Mouse (Mus musculus) NIH3T3 (cell line): ENCODE results near the gene Tfap2c.

ENCODE experiments used
- DNase-seq: peaks from one replicate; pipeline ENCODE4 v3.0.0-alpha.2; 2012; ENCODE audit warnings: low read depth

Tfap2c gene

GRCm38 (mm10) chr2:172549371-172550155, at the start of gene Tfap2c:
TSS of gene Tfap2c (plus strand) at chr2:172549593.
- DNase-seq, result no peak

- no peak for DNase-seq
Measured at GRCm38 (mm10) chr2:172500752-172501316, 48.6 kb upstream of the Tfap2c start.

GRCm38 (mm10) chr2:172501341-172501740, 48.1 kb upstream of the Tfap2c start:
- peak; percentile 69 for DNase-seq

GRCm38 (mm10) chr2:172502168-172502567, 47.2 kb upstream of the Tfap2c start:
- DNase-seq, result no peak

- DNase-seq, result no peak
Measured at GRCm38 (mm10) chr2:172506121-172506520, 43.3 kb upstream of the Tfap2c start.

- DNase-seq, result no peak
Measured at GRCm38 (mm10) chr2:172510056-172510712, 39.2 kb upstream of the Tfap2c start.

GRCm38 (mm10) chr2:172510899-172511298, 38.5 kb upstream of the Tfap2c start:
- DNase-seq, result no peak

- DNase-seq, result no peak
Measured at GRCm38 (mm10) chr2:172516407-172516992, 32.9 kb upstream of the Tfap2c start.

GRCm38 (mm10) chr2:172520616-172521371, 28.6 kb upstream of the Tfap2c start:
- no peak for DNase-seq

- DNase-seq, result no peak
Measured at GRCm38 (mm10) chr2:172522528-172522927, 26.9 kb upstream of the Tfap2c start.

GRCm38 (mm10) chr2:172527175-172527574, 22.2 kb upstream of the Tfap2c start:
- no peak for DNase-seq

- DNase-seq, result no peak
Measured at GRCm38 (mm10) chr2:172543987-172544386, 5.4 kb upstream of the Tfap2c start.

GRCm38 (mm10) chr2:172544601-172545127, 4.7 kb upstream of the Tfap2c start:
- DNase-seq, result no peak

GRCm38 (mm10) chr2:172545592-172546235, 3.7 kb upstream of the Tfap2c start:
- no peak for DNase-seq

GRCm38 (mm10) chr2:172546551-172546950, 2.8 kb upstream of the Tfap2c start:
- no peak for DNase-seq

- peak; percentile 25 for DNase-seq
Measured at GRCm38 (mm10) chr2:172547116-172547515, 2.3 kb upstream of the Tfap2c start.

- DNase-seq, result no peak
Measured at GRCm38 (mm10) chr2:172547807-172548586, 1.4 kb upstream of the Tfap2c start.

- DNase-seq, result no peak
Measured at GRCm38 (mm10) chr2:172548672-172549255, 629 bp upstream of the Tfap2c start.

GRCm38 (mm10) chr2:172550364-172551080, 1.1 kb downstream of the Tfap2c start:
- DNase-seq, result peak; percentile 25
